Mouse (Mus musculus): ENCODE results near the gene Rlbp1. TPM values are rescaled to one million over a fixed set of nuclear protein-coding genes. Genes with fewer than 3 reads are reported as not detected.

Gene Rlbp1
- polyA plus RNA-seq, 1 experiment from 2014 or later = 0.07 TPM

DNA sequence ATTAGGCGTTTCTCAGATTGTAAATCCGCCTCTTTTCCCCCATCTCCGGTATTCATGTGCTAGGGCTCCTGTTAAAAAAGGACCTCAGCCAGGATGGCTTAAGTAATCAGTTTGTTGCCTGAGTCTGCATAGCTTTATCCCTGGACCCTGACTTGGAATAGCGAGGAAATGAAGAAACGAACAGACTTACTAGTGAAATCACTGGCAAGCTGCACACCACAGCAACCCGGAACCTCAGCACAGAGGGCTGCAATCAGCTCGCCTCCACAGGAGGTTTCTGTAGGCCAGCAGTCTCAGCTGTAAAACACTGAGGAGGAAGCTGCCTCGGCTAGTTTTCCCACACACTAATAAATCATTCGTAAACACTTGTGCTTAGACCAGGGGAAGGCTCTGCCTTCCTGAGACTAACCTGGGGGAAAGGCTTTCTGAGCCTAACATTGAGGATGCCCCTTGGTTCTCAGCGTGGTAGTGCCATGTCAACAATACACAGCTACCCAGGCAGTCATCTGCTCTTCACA, 10.7 kb upstream of the Rlbp1 start:
- H3K4me1 ChIP-seq (ENCODE audit: control insufficient read depth, low read depth, low read length) = peaks cover 4% of the 10 kb centered on the region
- H3K9ac ChIP-seq (ENCODE audit: low read depth, low read length) = no peak overlapping the region
- 67% methylated on average over 10 of the region's 10 CpGs for WGBS (ENCODE audit: insufficient replicate concordance)
- H3K4me3 ChIP-seq (ENCODE audit: low read depth, low read length) = no peak overlapping the region
- H3K27ac ChIP-seq (ENCODE audit: low read length) = no peak overlapping the region
- H3K36me3 ChIP-seq (ENCODE audit: control insufficient read depth, insufficient read depth) = no peaks in the 10 kb centered on the region
- H3K4me2 ChIP-seq (ENCODE audit: low read depth, low read length) = no peak overlapping the region
- no peaks in the 10 kb centered on the region for H3K27me3 ChIP-seq (ENCODE audit: control insufficient read depth, insufficient read depth, low read depth, low read length)
- ATAC-seq (ENCODE audit: low read depth) = no peak
- H3K9me3 ChIP-seq (replicated peaks; ENCODE audit: control insufficient read depth, low read length) = no peaks in the 10 kb centered on the region

DNA sequence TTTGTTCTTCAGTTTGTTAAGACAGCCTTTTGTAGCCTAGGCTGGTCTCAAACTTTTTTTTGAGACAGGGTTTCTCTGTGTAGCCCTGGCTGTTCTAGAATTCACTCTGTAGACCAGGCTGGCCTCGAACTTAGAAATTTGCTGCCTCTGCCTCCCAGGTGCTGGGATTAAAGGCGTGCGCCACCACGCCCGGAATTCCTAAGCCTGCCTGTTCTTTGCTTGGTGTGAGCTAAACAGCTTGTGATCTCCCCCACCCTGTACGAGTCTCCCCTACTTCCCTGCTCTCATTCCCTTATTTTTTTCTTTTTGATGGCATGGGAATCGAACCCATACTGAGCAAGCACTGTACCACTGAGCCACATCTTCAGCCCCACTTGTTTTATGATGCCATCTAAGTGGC, 8.3 kb upstream of the Rlbp1 start:
- 74% methylated on average over 7 of the region's 7 CpGs for whole genome bisulfite sequencing (ENCODE audit: insufficient replicate concordance)
- Histone ChIP-seq H3K4me1 (ENCODE audit: control insufficient read depth, low read depth, low read length) (peaks cover 8% of the 10 kb centered on the region), H3K9me3 (replicated peaks; ENCODE audit: control insufficient read depth, low read length) (no peaks in the 10 kb centered on the region), H3K4me3 (ENCODE audit: low read depth, low read length) (no peak overlapping the region), H3K27ac (ENCODE audit: low read length) (no peak overlapping the region), H3K4me2 (ENCODE audit: low read depth, low read length) (no peak overlapping the region), H3K27me3 (ENCODE audit: control insufficient read depth, insufficient read depth, low read depth, low read length) (no peaks in the 10 kb centered on the region), H3K9ac (ENCODE audit: low read depth, low read length) (no peak overlapping the region), H3K36me3 (ENCODE audit: control insufficient read depth, insufficient read depth) (no peaks in the 10 kb centered on the region)
- ATAC-seq (ENCODE audit: low read depth) = no peak

- no peak for ATAC-seq (ENCODE audit: low read depth)
- no peak overlapping the region for H3K27ac ChIP-seq (ENCODE audit: low read length)
- no peaks in the 10 kb centered on the region for H3K9me3 ChIP-seq (replicated peaks; ENCODE audit: control insufficient read depth, low read length)
- H3K36me3 ChIP-seq (ENCODE audit: control insufficient read depth, insufficient read depth) = no peaks in the 10 kb centered on the region
- H3K9ac ChIP-seq (ENCODE audit: low read depth, low read length) = no peak overlapping the region
- peaks cover 8% of the 10 kb centered on the region for H3K4me1 ChIP-seq (ENCODE audit: control insufficient read depth, low read depth, low read length)
- no peak overlapping the region for H3K4me3 ChIP-seq (ENCODE audit: low read depth, low read length)
- H3K27me3 ChIP-seq (ENCODE audit: control insufficient read depth, insufficient read depth, low read depth, low read length) = no peaks in the 10 kb centered on the region
- H3K4me2 ChIP-seq (ENCODE audit: low read depth, low read length) = no peak overlapping the region
- 83% methylated on average over 7 of the region's 7 CpGs for WGBS (ENCODE audit: insufficient replicate concordance)
Observed at GRCm38 (mm10) chr7:79394666-79395065, 7.8 kb upstream of the Rlbp1 start.

DNA sequence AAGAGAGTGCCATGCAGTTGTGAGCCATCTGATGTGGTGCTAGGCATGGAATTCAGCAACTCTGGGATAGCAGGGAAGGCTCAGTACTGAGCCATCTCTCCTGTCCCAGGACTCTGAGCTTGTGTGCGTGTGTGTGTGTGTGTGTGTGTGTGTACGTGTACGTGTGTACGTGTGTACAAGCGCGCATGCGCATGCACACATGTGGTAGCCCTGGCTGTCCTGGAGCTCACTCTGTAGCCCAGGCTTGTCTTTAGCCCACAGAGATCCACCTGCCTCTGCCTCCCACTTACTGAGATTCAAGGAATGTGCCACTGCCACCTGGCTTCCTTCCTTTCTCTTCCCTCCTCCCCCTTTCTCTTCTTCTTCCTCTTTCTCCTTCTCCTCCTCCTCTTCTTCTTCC, 7.1 kb upstream of the Rlbp1 start:
- Histone ChIP-seq H3K4me2 (ENCODE audit: low read depth, low read length) (no peak overlapping the region), H3K36me3 (ENCODE audit: control insufficient read depth, insufficient read depth) (no peaks in the 10 kb centered on the region), H3K9ac (ENCODE audit: low read depth, low read length) (no peak overlapping the region), H3K4me3 (ENCODE audit: low read depth, low read length) (no peak overlapping the region), H3K9me3 (replicated peaks; ENCODE audit: control insufficient read depth, low read length) (no peaks in the 10 kb centered on the region), H3K27me3 (ENCODE audit: control insufficient read depth, insufficient read depth, low read depth, low read length) (no peaks in the 10 kb centered on the region), H3K4me1 (ENCODE audit: control insufficient read depth, low read depth, low read length) (peaks cover 8% of the 10 kb centered on the region), H3K27ac (ENCODE audit: low read length) (no peak overlapping the region)
- 94% methylated on average over 7 of the region's 7 CpGs for WGBS (ENCODE audit: insufficient replicate concordance)
- ATAC-seq (ENCODE audit: low read depth) = no peak

- H3K9ac ChIP-seq (ENCODE audit: low read depth, low read length) = peak overlapping the region; percentile 84
- ATAC-seq (ENCODE audit: low read depth) = peak; percentile 69
Observed at GRCm38 (mm10) chr7:79392860-79393513, 6.1 kb upstream of the Rlbp1 start.

DNA sequence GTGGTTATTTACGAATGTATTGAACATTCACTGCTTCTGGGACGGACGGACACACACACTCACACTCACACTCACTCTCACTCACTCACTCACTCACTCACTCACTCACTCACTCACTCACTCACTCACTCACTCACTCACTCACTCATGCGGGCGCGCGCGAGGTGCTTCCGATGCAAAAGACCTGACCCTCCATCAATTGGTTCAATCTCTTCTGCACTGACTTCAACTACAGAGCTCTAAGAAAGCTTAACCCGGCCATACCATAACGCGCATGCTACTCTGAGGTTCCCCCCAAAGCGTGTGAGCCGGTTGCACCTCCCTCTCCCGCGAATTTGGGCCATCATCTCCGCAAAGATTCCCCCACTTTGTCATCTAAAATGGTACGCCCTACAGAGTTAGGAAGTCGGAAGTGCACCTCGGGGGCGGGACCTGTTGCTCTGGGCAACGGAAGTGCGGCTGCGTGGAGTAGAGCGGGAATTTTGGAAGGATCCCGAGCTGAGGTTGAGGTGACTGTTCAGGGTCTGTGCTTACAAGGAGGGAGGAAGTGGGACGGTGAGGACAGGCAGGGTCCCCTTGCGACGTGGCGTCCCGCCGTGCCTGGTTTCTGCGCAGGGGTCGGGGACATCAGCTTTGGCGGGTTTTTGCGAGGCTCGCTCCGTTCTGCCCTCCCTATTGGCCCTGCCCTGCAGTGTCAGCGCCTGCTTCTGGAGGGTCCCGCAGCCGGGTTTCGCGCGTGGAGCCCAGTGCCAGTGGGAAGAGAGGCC, 5.2 kb upstream of the Rlbp1 start, which contains the start of gene Fanci:
Gene Fanci (plus strand): TSS at position 47 of the 767 bp plus-strand sequence.
- ATAC-seq (ENCODE audit: low read depth) = peak; percentile 90
- Histone ChIP-seq H3K9me3 (replicated peaks; ENCODE audit: control insufficient read depth, low read length) (no peaks in the 10 kb centered on the region), H3K27me3 (ENCODE audit: control insufficient read depth, insufficient read depth, low read depth, low read length) (no peaks in the 10 kb centered on the region), H3K27ac (ENCODE audit: low read length) (peak within 1 kb of the TSS; percentile 87), H3K4me3 (ENCODE audit: low read depth, low read length) (peak within 1 kb of the TSS; percentile 88), H3K4me1 (ENCODE audit: control insufficient read depth, low read depth, low read length) (peaks cover 8% of the 10 kb centered on the region), H3K36me3 (ENCODE audit: control insufficient read depth, insufficient read depth) (no peaks in the 10 kb centered on the region), H3K4me2 (ENCODE audit: low read depth, low read length) (peak within 1 kb of the TSS; percentile 97), H3K9ac (ENCODE audit: low read depth, low read length) (peak within 1 kb of the TSS; percentile 84)
- under 1% methylated on average over 44 of the region's 44 CpGs for WGBS (ENCODE audit: insufficient replicate concordance)

More at GRCm38 (mm10) chr7:79392860-79393513, 6.1 kb upstream of the Rlbp1 start:
- H3K27me3 ChIP-seq (ENCODE audit: control insufficient read depth, insufficient read depth, low read depth, low read length) = no peaks in the 10 kb centered on the region
- H3K36me3 ChIP-seq (ENCODE audit: control insufficient read depth, insufficient read depth) = no peaks in the 10 kb centered on the region
- peak overlapping the region; percentile 97 for H3K4me2 ChIP-seq (ENCODE audit: low read depth, low read length)
- H3K27ac ChIP-seq (ENCODE audit: low read length) = peak overlapping the region; percentile 87
- H3K9me3 ChIP-seq (replicated peaks; ENCODE audit: control insufficient read depth, low read length) = no peaks in the 10 kb centered on the region
- H3K4me1 ChIP-seq (ENCODE audit: control insufficient read depth, low read depth, low read length) = peaks cover 8% of the 10 kb centered on the region
- WGBS (ENCODE audit: insufficient replicate concordance) = 35% methylated on average over 9 of the region's 9 CpGs
- H3K4me3 ChIP-seq (ENCODE audit: low read depth, low read length) = peak overlapping the region; percentile 88

- Histone ChIP-seq H3K9ac (ENCODE audit: low read depth, low read length) (peak overlapping the region; percentile 84), H3K4me3 (ENCODE audit: low read depth, low read length) (peak overlapping the region; percentile 88), H3K27me3 (ENCODE audit: control insufficient read depth, insufficient read depth, low read depth, low read length) (no peaks in the 10 kb centered on the region), H3K27ac (ENCODE audit: low read length) (peak overlapping the region; percentile 87), H3K9me3 (replicated peaks; ENCODE audit: control insufficient read depth, low read length) (no peaks in the 10 kb centered on the region), H3K4me2 (ENCODE audit: low read depth, low read length) (peak overlapping the region; percentile 97), H3K4me1 (ENCODE audit: control insufficient read depth, low read depth, low read length) (peaks cover 8% of the 10 kb centered on the region), H3K36me3 (ENCODE audit: control insufficient read depth, insufficient read depth) (no peaks in the 10 kb centered on the region)
- ATAC-seq (ENCODE audit: low read depth) = no peak
- WGBS (ENCODE audit: insufficient replicate concordance) = 10% methylated on average over 3 of the region's 3 CpGs
Observed at GRCm38 (mm10) chr7:79391471-79391870, 4.6 kb upstream of the Rlbp1 start.

- Histone ChIP-seq H3K27ac (ENCODE audit: low read length) (no peak overlapping the region), H3K4me1 (ENCODE audit: control insufficient read depth, low read depth, low read length) (peaks cover 8% of the 10 kb centered on the region), H3K9me3 (replicated peaks; ENCODE audit: control insufficient read depth, low read length) (no peaks in the 10 kb centered on the region), H3K27me3 (ENCODE audit: control insufficient read depth, insufficient read depth, low read depth, low read length) (no peaks in the 10 kb centered on the region), H3K4me3 (ENCODE audit: low read depth, low read length) (no peak overlapping the region), H3K36me3 (ENCODE audit: control insufficient read depth, insufficient read depth) (no peaks in the 10 kb centered on the region), H3K9ac (ENCODE audit: low read depth, low read length) (no peak overlapping the region), H3K4me2 (ENCODE audit: low read depth, low read length) (no peak overlapping the region)
- no peak for ATAC-seq (ENCODE audit: low read depth)
- WGBS (ENCODE audit: insufficient replicate concordance) = 74% methylated on average over 5 of the region's 5 CpGs
Observed at GRCm38 (mm10) chr7:79390141-79390708, 3.4 kb upstream of the Rlbp1 start.

All from liver, embryonic 16.5 days (tissue).